Mouse (Mus musculus) embryo, embryonic 10 days (tissue): Measurements from ENCODE around the gene Mpi.
A peak's percentile ranks its signal among the peaks of the same experiment; 100 is the strongest.

Experiments
- DNase-seq: peaks from one replicate; pipeline ENCODE4 v3.0.0-alpha.2; 2015; ENCODE audit warnings: low spot score

The Mpi gene

DNA sequence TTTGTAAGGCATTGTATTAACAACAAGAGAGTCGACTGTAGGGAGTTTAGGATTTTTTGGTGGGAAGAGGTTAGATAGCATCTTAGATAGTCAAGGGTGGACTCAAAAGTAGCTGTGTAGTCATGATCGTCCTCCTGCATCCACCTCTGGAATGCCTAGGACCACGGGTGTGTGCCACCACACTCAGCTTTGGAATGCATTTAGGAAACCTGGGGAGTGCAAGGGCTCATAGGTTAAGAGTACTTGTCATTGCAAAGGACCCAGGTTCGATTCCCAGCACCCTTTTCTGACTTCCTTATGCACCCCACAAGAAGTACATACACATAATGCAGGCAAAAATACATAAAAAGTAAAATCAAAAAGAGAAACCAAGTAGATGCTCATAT is 29.7 kb downstream of the Mpi start:
- DNase-seq: no peak

DNA sequence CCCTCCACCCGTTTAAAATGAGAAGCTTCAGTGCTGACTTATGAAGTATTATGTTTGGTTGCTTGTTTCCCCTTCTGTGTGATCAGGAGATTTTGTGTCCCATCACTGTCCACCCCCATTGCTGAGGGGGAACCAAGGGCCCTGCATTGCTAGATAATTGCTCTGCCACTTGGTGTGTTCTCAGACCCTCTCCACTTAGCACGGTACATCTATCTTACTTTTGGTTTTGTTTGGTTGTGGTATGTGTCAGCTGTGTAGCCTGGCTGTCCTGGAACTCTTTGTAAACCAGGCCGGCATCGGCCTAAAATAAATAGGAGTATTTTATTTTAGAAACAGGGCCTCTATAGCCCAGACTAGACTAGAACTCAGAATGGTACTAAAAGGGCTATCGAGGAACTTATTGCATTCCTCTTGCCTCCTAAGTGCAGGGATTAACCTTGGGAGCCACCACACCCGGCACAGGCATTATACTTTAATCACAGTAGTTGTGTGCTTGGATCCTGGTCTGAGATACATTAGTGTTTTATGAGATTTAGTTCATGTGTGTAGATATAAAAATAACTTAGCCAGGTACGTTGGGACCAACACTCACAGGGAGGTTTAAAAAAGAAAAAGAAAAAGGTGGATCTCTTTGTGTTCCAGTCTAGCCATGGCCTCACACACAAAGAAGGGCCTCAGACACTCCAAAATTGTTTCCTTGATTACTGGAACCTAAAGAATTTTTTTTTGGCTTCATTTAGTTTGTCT is 30.3 kb downstream of the Mpi start:
- no peak for DNase-seq

DNA sequence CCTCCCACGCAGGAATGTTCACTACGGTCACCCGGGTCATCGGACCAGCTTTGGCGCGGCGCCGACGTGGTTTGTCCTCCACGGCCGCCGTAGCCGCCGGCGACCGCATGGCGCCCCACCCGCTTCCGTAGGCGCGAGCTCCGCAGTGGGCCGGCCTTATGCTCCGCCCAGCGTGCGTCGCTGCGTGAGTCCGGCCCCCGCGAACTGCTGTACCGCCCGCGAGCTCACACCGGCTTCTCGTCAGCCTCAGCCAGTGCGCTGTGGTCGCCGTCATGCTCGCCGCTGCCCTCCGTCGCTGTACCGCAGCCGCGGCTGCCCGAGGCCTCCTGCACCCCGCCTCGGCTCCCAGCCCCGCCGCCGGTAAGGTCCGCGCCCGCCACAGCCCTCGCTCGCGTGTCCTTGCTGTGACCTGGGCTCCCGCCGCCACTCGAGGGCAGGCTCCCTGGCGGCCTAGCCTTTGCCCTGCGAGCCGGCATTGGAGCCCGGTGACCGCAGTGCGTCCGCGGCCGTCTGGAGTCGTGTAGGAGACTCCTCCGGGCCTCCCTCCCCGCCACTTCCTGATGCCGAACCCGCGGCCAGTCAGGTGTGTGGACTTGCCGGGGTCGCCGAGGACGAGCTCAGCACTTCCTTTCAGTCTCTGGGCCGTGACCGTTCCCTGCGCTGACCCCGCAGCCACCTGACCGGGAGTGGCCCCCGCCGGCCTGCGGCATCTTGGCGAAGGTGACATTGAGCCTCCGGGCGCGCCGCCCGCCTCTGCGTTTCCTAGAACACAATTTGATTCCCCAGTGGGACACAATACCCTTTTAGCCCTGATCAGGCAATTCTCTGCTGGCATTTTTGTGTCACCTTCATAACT is 31.3 kb downstream of the Mpi start, which contains the start of gene Cox5a:
Cox5a (plus strand) TSS at position 219 of the 856 bp plus-strand sequence.
- DNase-seq: peak; percentile 97

DNA sequence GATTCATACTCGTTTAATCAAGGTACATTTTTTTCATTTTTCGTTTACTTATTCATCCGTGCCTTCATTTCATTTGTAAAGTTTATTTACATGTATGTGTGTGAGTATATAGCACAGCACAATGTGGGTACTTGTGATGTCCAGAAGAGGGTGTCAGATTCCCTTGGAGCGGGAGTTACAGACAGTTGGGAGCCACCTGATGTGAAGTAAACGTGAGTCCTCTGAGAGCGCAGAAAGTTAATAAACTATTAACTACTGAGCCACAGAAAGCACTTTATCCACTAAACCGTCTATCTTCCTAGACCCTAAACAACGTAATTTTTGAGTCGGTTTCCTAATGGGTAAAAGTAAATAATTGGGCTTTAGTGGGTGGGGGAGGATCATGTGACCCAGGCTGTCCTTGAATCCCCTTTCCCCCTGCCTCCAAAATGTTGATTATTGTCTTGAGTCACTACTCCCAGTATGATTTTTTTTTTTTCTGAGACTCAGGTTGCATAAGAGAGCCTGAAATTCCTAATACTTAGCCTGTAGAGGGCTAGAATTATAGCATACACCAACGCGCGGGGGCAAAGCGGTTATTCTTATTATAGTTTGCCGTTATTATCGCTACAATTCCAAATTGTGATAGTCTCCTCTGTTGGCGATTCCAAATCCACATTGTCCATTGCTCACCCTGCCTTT is 32.0 kb downstream of the Mpi start:
- DNase-seq: peak; percentile 31

DNA sequence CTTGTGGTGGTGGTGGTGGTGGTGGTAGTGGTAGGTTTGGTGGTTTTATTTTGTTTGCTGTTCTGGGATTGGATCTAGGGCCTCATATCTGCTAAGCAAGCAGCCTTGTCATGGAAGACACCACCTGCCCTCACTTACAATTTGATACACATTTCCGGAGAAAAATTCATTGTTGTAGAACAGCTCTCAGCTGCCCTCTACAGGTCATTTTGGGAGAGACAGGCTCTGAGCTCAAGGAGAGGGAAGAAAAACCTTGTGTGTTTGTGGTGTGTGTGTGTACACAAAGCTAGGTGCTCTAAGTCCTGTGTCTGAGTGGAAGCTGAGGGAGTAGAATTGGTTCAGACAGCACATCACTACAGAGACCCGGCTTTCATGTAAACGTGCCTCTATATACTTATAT is 35.5 kb downstream of the Mpi start:
- DNase-seq: peak; percentile 76

DNA sequence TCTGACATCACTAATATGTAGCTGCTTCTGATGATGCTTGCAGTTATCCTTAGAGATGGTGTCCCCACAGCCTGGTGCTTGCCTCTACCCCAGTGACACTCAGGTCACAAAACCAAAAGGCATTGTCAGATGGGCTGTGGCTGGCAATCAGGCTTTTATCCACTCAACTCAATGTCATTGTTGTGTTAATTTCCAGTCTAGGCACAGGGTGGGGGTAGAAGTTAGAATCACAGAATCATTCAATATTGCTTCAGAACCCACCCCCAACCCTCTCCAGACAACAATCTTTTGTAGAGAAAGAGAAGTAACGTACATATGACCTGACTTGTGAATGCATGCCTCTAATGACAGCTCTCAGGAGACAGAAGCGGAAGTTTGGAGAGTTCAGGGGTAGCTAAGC is 42.0 kb downstream of the Mpi start:
- no peak for DNase-seq

DNA sequence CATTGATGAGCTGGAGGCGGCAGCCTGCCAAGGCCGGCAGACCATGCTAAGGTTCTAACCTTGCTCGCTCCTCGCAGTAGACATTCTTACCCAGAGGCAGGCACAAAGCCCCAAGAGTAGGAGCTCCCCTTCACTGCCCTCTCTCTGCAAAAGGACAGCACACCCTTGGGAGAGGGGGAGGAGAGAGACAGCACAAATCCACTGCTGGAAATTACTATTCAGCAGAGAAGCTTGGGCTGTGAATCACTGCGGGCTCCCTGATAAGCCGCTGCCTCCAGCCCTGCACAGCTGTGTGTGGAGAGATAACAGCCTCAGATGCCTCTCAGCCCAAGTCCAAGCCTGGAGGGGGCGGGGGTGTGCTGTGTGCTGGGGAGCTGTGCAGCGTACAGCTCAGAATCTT is 46.9 kb downstream of the Mpi start:
- DNase-seq: peak; percentile 48

DNA sequence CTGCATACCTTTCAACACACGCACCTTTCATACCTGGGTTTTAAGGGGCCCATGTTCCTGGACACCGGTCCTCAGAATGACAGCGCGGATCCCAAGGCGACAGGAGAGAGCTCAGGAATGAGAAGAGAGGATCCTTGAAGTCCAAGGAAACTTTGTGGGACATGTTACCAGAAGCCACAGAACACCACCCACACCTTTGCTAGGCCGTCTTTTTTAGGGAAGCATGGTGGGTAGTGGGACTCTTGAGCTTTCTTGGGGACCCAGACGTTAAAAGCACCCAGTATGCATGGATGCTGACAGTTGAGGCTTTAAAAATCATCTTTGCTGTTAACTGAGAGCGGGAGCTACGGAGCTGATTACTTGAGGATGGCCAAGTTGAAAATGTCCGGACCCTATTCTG is 47.7 kb downstream of the Mpi start:
- DNase-seq: no peak

DNA sequence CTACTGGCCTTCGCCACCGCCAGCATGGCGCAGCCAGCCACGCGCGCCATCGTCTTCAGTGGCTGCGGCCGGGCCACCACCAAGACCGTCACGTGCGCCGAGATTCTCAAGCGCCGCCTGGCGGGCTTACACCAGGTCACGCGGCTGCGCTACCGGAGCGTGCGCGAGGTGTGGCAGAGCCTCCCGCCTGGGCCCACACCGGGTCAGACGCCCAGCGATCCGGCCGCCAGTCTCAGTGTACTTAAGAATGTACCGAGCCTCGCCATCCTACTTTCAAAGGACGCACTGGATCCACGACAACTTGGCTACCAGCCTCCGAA is 48.2 kb downstream of the Mpi start:
- peak; percentile 56 for DNase-seq

DNA sequence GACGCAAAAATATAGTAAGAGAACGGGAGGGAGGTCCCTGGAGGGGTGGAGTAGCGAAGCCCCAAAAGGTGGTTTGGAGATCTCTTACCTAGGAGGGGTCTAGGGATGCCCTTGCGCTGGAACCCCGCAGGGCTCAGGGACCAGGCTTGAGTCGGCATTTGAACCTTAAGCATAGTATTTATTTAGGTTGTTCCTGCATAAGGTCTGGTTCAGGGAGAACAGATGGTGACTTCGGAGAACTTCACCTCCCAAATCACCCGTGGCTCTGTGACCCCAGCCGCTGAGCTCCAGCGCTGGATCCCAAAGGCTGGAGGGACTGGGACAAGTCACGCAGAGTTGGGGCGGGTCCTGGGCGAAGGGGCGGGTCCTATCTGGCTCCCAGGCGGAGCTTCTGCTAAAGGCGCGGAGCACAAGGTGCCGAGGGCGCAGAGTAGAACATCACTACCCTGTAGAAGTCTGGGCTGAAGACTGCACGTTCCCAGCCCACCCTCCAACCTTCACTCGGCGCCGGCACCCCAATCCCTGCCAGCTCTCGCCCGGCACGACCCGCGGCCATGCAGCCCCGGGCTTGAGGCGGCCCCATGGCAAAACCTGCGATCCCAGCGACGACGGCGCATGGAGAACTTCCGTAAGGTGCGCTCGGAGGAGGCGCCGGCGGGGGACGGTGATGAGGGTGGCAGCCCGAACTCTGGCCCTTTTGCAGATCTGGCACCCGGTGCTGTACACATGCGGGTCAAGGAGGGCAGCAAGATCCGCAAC is 48.8 kb downstream of the Mpi start, which contains the start of gene Rpp25:
Rpp25 (plus strand) TSS at position 405 of the 759 bp plus-strand sequence.
- DNase-seq: peak; percentile 70

DNA sequence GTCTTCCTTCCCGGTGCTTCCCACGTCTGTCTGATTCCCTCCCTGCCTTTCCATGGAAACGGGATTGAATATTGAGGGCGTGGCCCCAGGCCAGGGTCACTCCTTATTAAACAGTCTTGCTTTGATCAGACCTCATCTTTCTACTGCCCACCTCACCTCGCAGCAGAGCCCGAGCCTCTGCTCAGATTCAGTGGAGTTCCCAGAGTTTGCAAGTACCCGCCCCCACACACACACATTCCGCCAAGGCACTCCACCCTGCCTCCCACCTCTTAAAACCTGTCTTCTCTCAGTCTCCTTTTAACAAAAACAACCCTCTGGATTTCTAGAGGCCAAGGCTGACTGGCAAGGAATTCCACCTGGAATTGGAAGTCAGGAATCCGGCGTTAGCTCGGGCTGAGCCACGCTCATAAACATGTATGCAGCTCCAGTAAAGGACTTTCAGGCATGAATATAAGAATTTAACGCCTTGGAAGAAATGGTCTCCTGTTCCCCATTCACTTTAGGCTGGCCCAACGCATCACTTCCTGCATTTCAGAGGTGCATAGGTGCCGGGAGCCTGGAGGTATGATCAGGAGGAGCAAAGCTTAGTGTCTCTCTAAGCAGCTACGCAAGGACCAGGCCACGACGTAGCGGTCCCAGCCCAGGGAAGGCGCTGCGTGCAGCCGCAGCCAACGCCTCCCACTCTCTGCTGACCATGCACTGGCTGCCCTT is 49.5 kb downstream of the Mpi start:
- DNase-seq: peak; percentile 20

DNA sequence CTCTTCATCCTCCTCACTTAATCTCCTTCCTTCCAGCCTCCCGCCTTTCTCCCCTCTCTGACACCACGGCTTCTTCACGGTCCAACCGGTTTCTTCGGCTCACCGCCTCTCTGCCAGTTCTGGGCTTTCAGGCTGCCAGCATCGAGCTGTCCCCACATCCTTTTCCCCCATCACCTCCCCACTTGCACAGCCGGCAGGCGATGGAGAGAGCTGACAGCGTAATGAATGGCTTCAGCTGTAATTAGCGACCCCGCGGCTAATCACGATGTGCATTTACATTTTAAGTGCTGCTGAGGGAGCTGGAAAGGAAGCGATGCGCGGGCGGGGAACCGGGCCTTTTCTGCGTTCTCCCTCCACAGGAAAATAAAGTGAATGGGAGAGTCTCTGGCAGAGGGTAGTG is 50.7 kb downstream of the Mpi start:
- DNase-seq: peak; percentile 51

DNA sequence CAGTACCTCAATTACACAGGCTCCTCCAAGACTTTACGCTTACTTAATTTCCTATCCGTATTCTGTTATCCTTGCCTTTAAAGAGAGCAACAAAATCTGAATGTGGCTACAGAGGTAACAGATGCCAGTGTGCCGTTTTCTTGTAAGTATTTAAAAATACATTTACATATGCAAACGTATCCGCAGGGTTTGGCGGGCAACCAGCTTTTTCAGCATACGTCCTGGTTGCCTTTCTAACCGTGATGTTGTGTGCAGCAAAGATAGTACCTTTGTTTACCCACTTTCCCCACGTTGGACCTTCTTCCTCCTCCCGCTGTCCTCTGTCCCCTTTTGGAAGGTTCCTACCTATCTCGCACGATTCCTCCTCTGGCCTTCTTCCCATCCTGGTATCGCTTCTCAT is 51.1 kb downstream of the Mpi start:
- no peak for DNase-seq

DNA sequence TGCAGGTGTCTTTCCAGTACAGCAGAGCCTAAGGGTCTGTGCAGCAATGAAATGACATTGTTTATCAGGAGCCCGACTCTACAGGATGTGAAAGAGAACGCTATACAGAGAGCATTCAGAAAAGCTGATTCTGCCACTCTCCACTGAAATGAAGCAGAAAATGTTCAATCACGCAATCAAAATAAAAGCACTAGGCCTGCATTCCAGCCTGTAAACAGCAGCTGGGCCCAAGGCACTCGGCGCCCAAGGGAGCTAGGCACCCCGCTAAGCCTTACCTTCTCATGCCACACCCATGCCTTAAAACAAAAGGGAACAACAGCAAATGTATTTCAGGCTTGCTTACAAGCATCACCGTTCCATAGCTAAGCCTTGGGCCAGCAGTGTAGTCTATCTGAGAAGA is 54.0 kb downstream of the Mpi start:
- no peak for DNase-seq

DNA sequence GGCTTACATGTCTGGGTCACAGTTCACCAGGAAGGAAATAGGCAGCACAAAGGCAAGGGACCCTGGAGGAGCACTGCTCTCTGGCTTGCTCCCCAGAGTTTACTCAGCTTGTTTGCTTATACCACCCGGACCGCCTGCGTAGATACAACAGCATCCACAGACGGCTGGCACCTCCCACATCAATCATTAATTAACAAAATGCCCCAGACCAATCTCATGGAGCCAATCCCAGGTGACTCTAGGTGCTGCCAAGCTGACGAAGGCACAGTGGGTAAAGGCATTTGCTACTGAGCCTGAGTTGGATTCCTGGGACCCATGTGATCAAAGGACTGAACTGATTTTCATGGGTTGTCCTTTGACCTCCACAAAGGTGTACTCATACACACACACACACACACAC is 55.3 kb downstream of the Mpi start:
- DNase-seq: no peak

DNA sequence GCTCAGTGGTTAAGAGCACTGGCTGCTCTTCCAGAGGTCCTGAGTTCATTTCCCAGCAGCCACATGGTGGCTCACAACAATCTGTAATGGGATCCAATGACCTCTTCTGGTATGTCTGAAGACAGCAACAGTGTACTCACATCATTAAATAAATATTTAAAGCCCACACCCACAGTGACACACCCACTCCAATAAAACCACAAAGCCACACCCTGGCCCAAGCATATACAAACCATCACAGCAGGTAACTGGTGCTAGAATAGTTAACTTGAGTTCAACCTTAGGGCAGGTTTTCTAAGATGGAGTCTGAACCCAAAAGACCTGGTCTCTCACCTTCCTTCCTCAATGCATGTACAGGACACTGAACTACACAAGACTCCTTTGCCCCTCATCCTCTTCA is 57.6 kb downstream of the Mpi start:
- DNase-seq: no peak
